Comparison of ENCODE assay signal across 16 mouse cellular contexts in genomic region chrX:166708106-166708505, GRCm38 (mm10).
"Had no signal": no experiment of that assay in that cellular context is flagged by ENCODE, and none has a peak within 500 bp of the region (broad histone marks: within the 10 kb centered on the region; RNA-seq: fewer than 3 reads in every experiment).

No protein-coding gene starts in this region.

- DNase-seq: lung, adult 18-20 months; lung, embryonic 14.5 days; lung, postnatal 4 days; right cerebral cortex, postnatal 14 days; thymus, adult 2 months; thymus, postnatal 36 days had no signal

- H3K4me1 ChIP-seq: midbrain, embryonic 13.5 days; midbrain, embryonic 15.5 days; neural tube, embryonic 13.5 days; neural tube, embryonic 15.5 days; stomach, embryonic 15.5 days had no signal

- H3K4me3 ChIP-seq: megakaryocyte, embryonic 14.5 days; midbrain, embryonic 13.5 days; midbrain, embryonic 15.5 days; myocyte; neural tube, embryonic 13.5 days; neural tube, embryonic 15.5 days; stomach, embryonic 15.5 days had no signal

- H3K27ac ChIP-seq: liver, embryonic 14.5 days; midbrain, embryonic 13.5 days; midbrain, embryonic 15.5 days; neural tube, embryonic 13.5 days; neural tube, embryonic 15.5 days; stomach, embryonic 15.5 days; stomach, postnatal 0 days had no signal

- H3K9ac ChIP-seq: liver, embryonic 14.5 days; lung, embryonic 14.5 days; midbrain, embryonic 13.5 days; midbrain, embryonic 15.5 days; neural tube, embryonic 13.5 days; neural tube, embryonic 15.5 days; stomach, embryonic 15.5 days had no signal

- H3K36me3 ChIP-seq: midbrain, embryonic 13.5 days; midbrain, embryonic 15.5 days; neural tube, embryonic 13.5 days; neural tube, embryonic 15.5 days; stomach, embryonic 15.5 days had no signal

- H3K27me3 ChIP-seq: megakaryocyte, embryonic 14.5 days; midbrain, embryonic 15.5 days; neural tube, embryonic 15.5 days; stomach, embryonic 15.5 days had no signal

- H3K9me3 ChIP-seq: midbrain, embryonic 13.5 days; midbrain, embryonic 15.5 days; neural tube, embryonic 13.5 days; neural tube, embryonic 15.5 days; stomach, embryonic 15.5 days had no signal

- ATAC-seq: midbrain, embryonic 13.5 days; midbrain, embryonic 15.5 days had no signal

- H3K4me2 ChIP-seq: lung, embryonic 14.5 days; midbrain, embryonic 11.5 days; midbrain, embryonic 13.5 days; midbrain, embryonic 15.5 days; neural tube, embryonic 13.5 days; neural tube, embryonic 15.5 days; stomach, embryonic 15.5 days had no signal
